Comparison of ENCODE assay signal across 21 mouse cellular contexts in genomic region chr5:140062316-140062715, GRCm38 (mm10).
A peak's percentile ranks its signal among the peaks of the same experiment; 100 is the strongest.
DNase-seq lines count a peak whose midpoint lies in the region; ATAC-seq lines count a peak whose summit lies in the region.
"Had no signal": no experiment of that assay in that cellular context is flagged by ENCODE, and none has a peak within 500 bp of the region (broad histone marks: within the 10 kb centered on the region; RNA-seq: fewer than 3 reads in every experiment).

No protein-coding gene starts in this region.

- H3K4me2 ChIP-seq in midbrain, embryonic 11.5 days, result no peak overlapping the region
- no peak overlapping the region for H3K4me2 ChIP-seq in midbrain, embryonic 15.5 days
- H3K4me2 ChIP-seq: embryonic facial prominence, embryonic 12.5 days; hindbrain, embryonic 13.5 days had no signal

- H3K27me3 ChIP-seq in midbrain, embryonic 11.5 days (ENCODE audit: control insufficient read depth, insufficient read depth, low read length), result no peaks in the 10 kb centered on the region
- H3K27me3 ChIP-seq in midbrain, embryonic 15.5 days (replicated peaks), result no peaks in the 10 kb centered on the region
- H3K27me3 ChIP-seq: embryonic facial prominence, embryonic 12.5 days had no signal

- WGBS in midbrain, embryonic 11.5 days, result 72% methylated on average over 3 of the region's 3 CpGs
- WGBS in midbrain, embryonic 15.5 days, result 73% methylated on average over 3 of the region's 3 CpGs

- DNase-seq in midbrain, embryonic 11.5 days (ENCODE audit: low spot score, missing footprints), result peak; percentile 51
- peak; percentile 42 for DNase-seq in NIH3T3 (ENCODE audit: low read depth)
- DNase-seq in fibroblast of lung, adult 2 months (ENCODE audit: low read depth), result peak; percentile 30
- no peak for DNase-seq in layer of hippocampus, postnatal 25 days (ENCODE audit: extremely low spot score in 1 of 2, low spot score in 1 of 2)
- no peak for DNase-seq in cerebellum, postnatal 14 days
- DNase-seq: adrenal gland, adult 2 months; adrenal gland, postnatal 25 days; cerebellum, adult 18-20 months; cerebellum, adult 9-11 months; embryo, embryonic 11 days; gastrocnemius, adult 2 months; gastrocnemius, postnatal 25 days; heart, postnatal 10 days; heart, postnatal 4 days; kidney, adult 11 months had no signal

- H3K4me3 ChIP-seq in midbrain, embryonic 11.5 days (ENCODE audit: low read depth, low read length), result no peak overlapping the region
- no peak overlapping the region for H3K4me3 ChIP-seq in midbrain, embryonic 15.5 days
- H3K4me3 ChIP-seq: embryonic facial prominence, embryonic 12.5 days; forebrain, embryonic 10.5 days; gastrocnemius, adult 2 months; hindbrain, embryonic 13.5 days had no signal

- no peaks in the 10 kb centered on the region for H3K9me3 ChIP-seq in midbrain, embryonic 11.5 days (ENCODE audit: control insufficient read depth, low read length)
- no peaks in the 10 kb centered on the region for H3K9me3 ChIP-seq in midbrain, embryonic 15.5 days
- H3K9me3 ChIP-seq: embryonic facial prominence, embryonic 12.5 days; forebrain, embryonic 10.5 days; hindbrain, embryonic 13.5 days had no signal

- no peak overlapping the region for H3K27ac ChIP-seq in midbrain, embryonic 11.5 days (ENCODE audit: low read depth, low read length)
- H3K27ac ChIP-seq in midbrain, embryonic 15.5 days, result no peak overlapping the region
- H3K27ac ChIP-seq: forebrain, embryonic 10.5 days; gastrocnemius, adult 2 months; hindbrain, postnatal 0 days had no signal

- H3K9ac ChIP-seq in midbrain, embryonic 11.5 days (ENCODE audit: low read length), result no peak overlapping the region
- H3K9ac ChIP-seq in midbrain, embryonic 15.5 days, result no peak overlapping the region
- H3K9ac ChIP-seq: embryonic facial prominence, embryonic 12.5 days; hindbrain, embryonic 13.5 days had no signal

- ATAC-seq in midbrain, embryonic 11.5 days (ENCODE audit: low FRiP score), result no peak
- no peak for ATAC-seq in midbrain, embryonic 15.5 days (replicated peaks)
- ATAC-seq in activated CD4-positive, CD25-positive, alpha-beta regulatory T cell, adult 4 months, result no peak
- ATAC-seq: hindbrain, postnatal 0 days had no signal

- no peaks in the 10 kb centered on the region for H3K4me1 ChIP-seq in midbrain, embryonic 11.5 days (ENCODE audit: control insufficient read depth, insufficient read depth, low read length)
- 0 out of 2 replicates have a peak, but pooled peaks cover 5% of the 10 kb centered on the region for H3K4me1 ChIP-seq in midbrain, embryonic 15.5 days

- no peaks in the 10 kb centered on the region for H3K36me3 ChIP-seq in midbrain, embryonic 11.5 days (ENCODE audit: control insufficient read depth, insufficient read depth, low read length)
- no peaks in the 10 kb centered on the region for H3K36me3 ChIP-seq in midbrain, embryonic 15.5 days (replicated peaks)

Comparison
In these comparisons a context has a peak if more than half of its experiments do, and no peak if none do; other contexts are left out.
1. DNase-seq: peak in midbrain, embryonic 11.5 days (single experiment), NIH3T3 (single experiment) and fibroblast of lung, adult 2 months (single experiment); none in layer of hippocampus, postnatal 25 days (0 of 2) and cerebellum, postnatal 14 days (0 of 2).